Mouse (Mus musculus): ENCODE measurements around the gene Tnfrsf19.

DNA sequence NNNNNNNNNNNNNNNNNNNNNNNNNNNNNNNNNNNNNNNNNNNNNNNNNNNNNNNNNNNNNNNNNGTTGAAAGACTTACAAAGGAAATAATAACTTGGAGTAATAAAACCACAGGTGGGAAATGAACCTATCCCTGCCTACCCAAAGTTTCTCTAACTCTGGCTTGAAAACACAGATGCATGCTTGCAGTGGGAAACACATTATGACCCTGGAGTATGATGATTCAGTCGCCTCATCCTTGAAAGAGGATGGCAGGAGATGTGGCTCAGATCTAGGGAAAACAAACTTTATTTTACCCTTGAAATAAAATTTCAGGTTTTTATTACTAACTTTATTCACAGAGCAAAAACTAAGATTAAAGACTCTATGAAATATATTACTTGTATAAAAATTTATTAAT lies 26.4 kb downstream of the Tnfrsf19 start:
- TF ChIP-seq CTCF (IDR thresholded peaks at IDR 0.05; ENCODE audit: low read depth, low read length): no peak
- no peak for TF ChIP-seq POLR2A (IDR thresholded peaks at IDR 0.05; ENCODE audit: extremely low read depth, insufficient read depth, low read length)
